Mouse (Mus musculus) lung, adult 18-20 months (tissue): ENCODE measurements around the gene Olfr799.

Experiments
- DNase-seq, 2 experiments: peaks; one replicate each; pipeline ENCODE4 v3.0.0; 2022; ENCODE audit warnings: mixed read lengths in 2 of 2

Olfr799 gene

GRCm38 (mm10) chr10:129637184-129637583 is at the start of gene Olfr799:
Olfr799 (plus strand) TSS chr10:129637484.
- DNase-seq: no peak

GRCm38 (mm10) chr10:129612470-129612869 is 24.8 kb upstream of the Olfr799 start, which contains the start of gene Olfr796:
Olfr796 (minus strand) TSS chr10:129612570.
- no peak for DNase-seq

- DNase-seq: no peak
Measured at GRCm38 (mm10) chr10:129621724-129622123, 15.6 kb upstream of the Olfr799 start.

- DNase-seq: no peak
Measured at GRCm38 (mm10) chr10:129623251-129623650, 14.0 kb upstream of the Olfr799 start.

- DNase-seq: no peak
Measured at GRCm38 (mm10) chr10:129627834-129628233, 9.4 kb upstream of the Olfr799 start, which contains the start of gene Olfr798. Olfr798 (minus strand) TSS chr10:129627934.

DNA sequence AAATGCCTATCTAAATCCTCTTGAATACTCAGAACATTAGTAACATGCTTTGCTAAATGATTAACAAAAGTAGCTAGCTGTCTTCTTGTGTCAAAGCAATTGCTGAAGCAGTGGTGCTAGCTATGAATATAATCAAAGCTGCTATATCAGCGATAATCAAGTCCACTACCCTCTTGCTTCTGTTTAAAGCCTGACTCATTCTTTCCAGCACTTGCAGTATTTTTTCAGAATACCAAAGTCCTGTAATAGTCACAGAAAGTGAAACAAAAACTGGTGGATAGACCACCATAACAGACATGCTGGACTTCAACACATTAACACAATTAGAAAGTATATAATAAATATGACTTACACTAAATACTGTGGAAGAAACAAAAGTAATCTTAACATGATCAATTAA is 14.5 kb downstream of the Olfr799 start:
- DNase-seq: no peak

GRCm38 (mm10) chr10:129657394-129657793 is 20.1 kb downstream of the Olfr799 start, which contains the start of gene Olfr800:
Olfr800 (plus strand) TSS chr10:129657694.
- DNase-seq: no peak

DNA sequence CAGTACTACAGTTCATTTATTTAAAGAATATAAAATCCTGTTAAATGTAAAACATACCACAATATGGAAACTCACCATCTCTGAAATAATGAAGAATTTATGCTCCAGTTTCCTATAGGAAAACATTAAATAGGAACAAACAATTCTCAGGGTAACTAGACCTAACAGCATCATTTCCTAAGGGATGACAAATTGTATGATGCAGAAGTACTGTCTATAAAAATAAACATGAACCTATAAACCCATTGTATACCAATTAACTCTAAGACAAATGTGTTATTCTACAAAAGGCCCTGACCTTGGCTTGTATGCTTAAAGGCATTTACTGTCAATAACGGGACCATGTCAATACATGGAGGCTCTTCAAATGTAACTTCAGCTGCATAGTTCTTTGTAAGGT is 36.5 kb downstream of the Olfr799 start, which contains the start of gene Olfr801:
Olfr801 (minus strand) TSS at position 101 of the 400 bp plus-strand sequence.
- DNase-seq: no peak

- no peak for DNase-seq
Measured at GRCm38 (mm10) chr10:129688069-129688468, 50.8 kb downstream of the Olfr799 start, which contains the start of gene Olfr802. Olfr802 (minus strand) TSS chr10:129688169.

DNA sequence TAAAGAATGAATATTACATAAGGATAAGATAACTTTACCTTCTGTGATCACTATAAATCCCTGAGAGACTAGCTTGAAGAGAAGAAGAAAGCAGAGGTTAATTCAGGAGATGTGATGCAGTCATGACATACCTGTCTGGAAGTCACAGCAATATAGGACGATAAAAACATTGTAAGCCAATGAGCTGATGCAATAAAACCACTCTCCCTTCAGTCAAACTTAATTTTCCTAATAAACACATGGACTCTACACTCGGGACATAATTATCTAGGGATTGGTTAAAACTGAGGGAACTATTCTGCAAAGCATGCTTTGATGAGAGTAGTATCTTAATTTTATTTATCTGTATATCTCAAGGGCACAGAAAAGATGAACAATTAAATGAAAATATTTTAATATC is 56.9 kb downstream of the Olfr799 start, which contains the start of gene Olfr803:
Olfr803 (minus strand) TSS at position 101 of the 400 bp plus-strand sequence.
- DNase-seq: no peak
